ENCODE assay signal across 17 mouse cellular contexts in the genomic region with DNA sequence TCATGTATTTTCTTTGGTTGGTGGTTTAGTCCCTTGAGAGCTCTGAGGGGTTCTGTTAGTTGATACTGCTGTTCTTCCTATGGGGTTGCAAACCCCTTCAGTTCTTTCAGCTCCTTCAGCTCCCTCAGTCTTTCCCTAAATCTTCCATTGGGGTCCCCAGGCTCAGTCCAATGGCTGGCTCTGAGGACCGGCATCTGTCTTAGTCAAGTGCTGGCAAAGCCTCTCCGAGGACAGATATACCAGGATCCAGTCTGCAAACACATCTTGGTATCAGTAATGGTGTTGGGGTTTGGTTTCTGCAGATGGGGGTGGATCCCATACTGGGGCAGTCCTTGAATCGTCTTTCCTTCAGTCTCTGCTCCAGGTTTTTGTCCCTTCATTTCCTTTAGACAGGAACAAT.
A peak's percentile ranks its signal among the peaks of the same experiment; 100 is the strongest.
DNase-seq lines count a peak whose midpoint lies in the region.
"Had no signal": no experiment of that assay in that cellular context is flagged by ENCODE, and none has a peak within 500 bp of the region (broad histone marks: within the 10 kb centered on the region; RNA-seq: fewer than 3 reads in every experiment).

No protein-coding gene starts in this region.

- no peaks in the 10 kb centered on the region for H3K27me3 ChIP-seq in heart, embryonic 10.5 days (ENCODE audit: insufficient read depth, poor library complexity, severe bottlenecking)
- H3K27me3 ChIP-seq: CH12.LX, Patski had no signal

- peak; percentile 55 for DNase-seq in heart, adult 11 months
- DNase-seq in heart, adult 18-20 months, result no peak
- DNase-seq in heart, embryonic 10.5 days (ENCODE audit: low spot score), result peak; percentile 70
- DNase-seq in heart, postnatal 14 days, result no peak
- DNase-seq: adrenal gland, adult 2 months; adrenal gland, adult 8-10 months; adrenal gland, postnatal 10 days; adrenal gland, postnatal 14 days; adrenal gland, postnatal 25 days; adrenal gland, postnatal 36 days; B cell, adult 2 months; cerebellum, adult 11 months; cerebellum, adult 11-12 months; cerebellum, adult 18-20 months had no signal

- intact Hi-C loops in heart, postnatal 14 days (cut with DNase I), result no loop called here

- H3K9me3 ChIP-seq in heart, embryonic 10.5 days, result no peaks in the 10 kb centered on the region

- no peak overlapping the region for H3K27ac ChIP-seq in heart, embryonic 10.5 days

- 88% methylated on average over 3 of the region's 3 CpGs for WGBS in heart, embryonic 10.5 days

- no peaks in the 10 kb centered on the region for H3K36me3 ChIP-seq in heart, embryonic 10.5 days
- H3K36me3 ChIP-seq: G1E had no signal

- no peaks in the 10 kb centered on the region for H3K4me1 ChIP-seq in heart, embryonic 10.5 days

- no peak overlapping the region for H3K4me3 ChIP-seq in heart, embryonic 10.5 days

Comparison
In these comparisons a context has a peak if more than half of its experiments do, and no peak if none do; other contexts are left out.
1. DNase-seq: peak in heart, adult 11 months (single experiment) and heart, embryonic 10.5 days (single experiment); none in heart, adult 18-20 months (0 of 2) and heart, postnatal 14 days (0 of 2).